Mouse (Mus musculus) liver, postnatal 0 days (tissue): ENCODE results near the gene Gm815.

Experiments
- CTCF ChIP-seq: sonication (generic); IDR thresholded peaks from 2 replicates; pipeline ENCODE4 v1.5.1; 2016; ENCODE audit warnings: antibody characterized with exemption, low read depth
- EP300 ChIP-seq: IDR thresholded peaks from 2 replicates; pipeline ENCODE4 v1.6.1; 2016; ENCODE audit warnings: antibody characterized with exemption, low read depth, mild to moderate bottlenecking

DNA sequence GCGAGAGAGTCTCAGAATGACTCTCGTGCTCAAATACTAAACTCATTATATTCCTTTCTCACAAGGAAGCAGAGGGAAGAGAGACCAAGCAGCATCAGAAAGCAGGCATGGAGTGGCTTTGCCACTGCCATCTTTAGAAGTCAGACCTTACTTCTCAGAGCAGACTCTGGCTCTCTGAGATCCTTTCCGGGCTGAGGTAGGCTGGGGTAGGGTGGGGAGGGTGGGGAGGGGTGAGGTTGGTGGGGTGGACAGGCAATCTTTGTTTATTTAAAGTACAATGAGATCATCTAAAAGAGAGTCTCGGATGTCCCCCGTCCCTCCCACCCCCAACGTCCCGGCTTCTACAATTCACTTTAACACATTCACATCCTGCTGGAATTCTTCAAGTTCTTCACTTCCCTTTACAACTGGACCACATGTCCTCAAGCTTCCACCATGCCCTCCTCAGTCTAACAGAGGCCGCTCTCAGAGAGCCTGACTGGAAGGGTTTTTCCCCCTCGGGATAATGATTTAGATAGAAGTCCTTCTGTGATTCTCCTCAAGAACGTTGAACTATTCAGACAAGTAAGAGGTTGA is 33.3 kb upstream of the Gm815 start:
- no peak for TF ChIP-seq CTCF
- TF ChIP-seq EP300, result no peak
